Mouse (Mus musculus) liver, embryonic 14 days (tissue): ENCODE results near the gene Bmp4. TPM values are rescaled to one million over a fixed set of nuclear protein-coding genes. Genes with fewer than 3 reads are reported as not detected.

Source experiments
- polyA plus RNA-seq: library from polyadenylated mRNA; depleted of rRNA; stranded (reverse); fragments of >200 nt; gene quantifications from 2 replicates; pipeline ENCODE4 v1.2.3, GENCODE M21; 2012; rRNA removed

Bmp4 gene
- polyA plus RNA-seq, result 0.65 and 1.1 TPM in 2 replicates

DNA sequence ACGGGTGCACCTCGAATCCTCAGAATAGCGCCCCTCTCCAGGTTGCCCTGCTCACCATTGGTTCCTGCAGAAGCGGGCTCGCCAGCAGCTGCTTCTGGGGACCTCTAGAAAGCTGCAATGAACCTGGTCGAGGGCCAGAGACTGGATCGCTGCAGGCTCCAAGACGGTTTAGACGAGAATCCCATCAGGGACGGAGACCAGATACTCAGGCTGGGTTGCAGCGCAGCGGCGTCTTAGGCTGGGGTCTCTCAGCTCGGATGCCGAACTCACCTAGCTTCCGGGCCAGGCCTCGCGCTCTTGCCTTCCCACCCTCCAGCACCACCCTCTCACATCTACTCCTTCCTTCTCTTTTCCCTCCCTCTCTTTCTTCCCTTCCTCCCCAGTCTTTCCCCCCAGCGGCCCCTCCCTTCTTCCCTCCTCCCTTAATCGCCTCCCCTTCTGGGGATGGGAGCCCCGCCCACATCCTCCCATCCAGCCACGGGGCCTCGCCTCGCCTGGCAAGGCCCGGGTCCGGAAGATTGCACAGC, at the start of gene Bmp4:
Gene Bmp4, minus strand, starts transcription at position 421 of the 527 bp plus-strand sequence.

DNA sequence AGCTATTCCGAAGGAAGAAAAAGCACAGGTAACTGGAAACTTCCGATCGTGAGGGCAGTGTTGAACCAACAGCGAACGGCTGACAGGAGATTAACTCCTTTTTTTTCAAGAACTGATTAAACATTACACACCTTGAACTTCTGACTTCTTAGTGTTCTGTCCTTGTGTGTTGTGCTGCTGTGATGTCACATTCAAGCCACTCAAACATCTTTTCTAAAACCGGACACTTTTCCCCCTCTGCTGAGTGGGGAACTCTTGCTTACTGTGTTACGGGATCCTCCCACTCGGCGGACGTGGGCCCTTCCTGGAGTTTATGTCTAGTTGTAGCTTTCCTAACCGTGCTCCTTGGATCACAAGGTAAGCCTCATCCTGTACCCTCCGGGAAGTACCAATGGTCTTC, 11.2 kb downstream of the Bmp4 start, which contains the start of gene Gm15217:
Gene Gm15217, plus strand, starts transcription at position 130 of the 400 bp plus-strand sequence.

Other genes starting within 250 kb of the Bmp4 start
- gene Gm15217, start 11.3 kb downstream of the Bmp4 start, polyA plus RNA-seq, result not detected in 2 replicates